7 mouse cellular contexts compared by ENCODE assay signal in genomic region chr1:58652480-58653403, GRCm38 (mm10). TPM values are rescaled to one million over a fixed set of nuclear protein-coding genes. Genes with fewer than 3 reads are reported as not detected.
A peak's percentile ranks its signal among the peaks of the same experiment; 100 is the strongest.
DNase-seq lines count a peak whose midpoint lies in the region; ATAC-seq and TF ChIP-seq lines count a peak whose summit lies in the region.

No protein-coding gene starts in this region.

- no peak for TF ChIP-seq CTCF in small intestine, adult 2 months (IDR thresholded peaks at IDR 0.05; ENCODE audit: extremely low read depth, insufficient read length, insufficient replicate concordance, low read depth, low read length)

- peak overlapping the region; percentile 79 for H3K9ac ChIP-seq in intestine, embryonic 15.5 days
- H3K9ac ChIP-seq in midbrain, embryonic 12.5 days (replicated peaks): peak overlapping the region; percentile 63

- peak; percentile 84 for DNase-seq in adrenal gland, adult 2 months
- peak; percentile 79 for DNase-seq in embryo, embryonic 11 days
- peak; percentile 35 to 72 for DNase-seq in gastrocnemius, postnatal 36 days
- peak; percentile 67 for DNase-seq in limb, embryonic 10.5 days (ENCODE audit: low spot score)

- no peaks in the 10 kb centered on the region for H3K27me3 ChIP-seq in intestine, embryonic 15.5 days (replicated peaks)
- peaks cover 4% of the 10 kb centered on the region; the same call in 1 of the 2 replicates for H3K27me3 ChIP-seq in limb, embryonic 10.5 days (ENCODE audit: low read depth, poor library complexity, severe bottlenecking)
- H3K27me3 ChIP-seq in midbrain, embryonic 12.5 days: no peaks in the 10 kb centered on the region
- H3K27me3 ChIP-seq in small intestine, adult 2 months (ENCODE audit: control insufficient read depth, insufficient read depth, low read length): no peaks in the 10 kb centered on the region

- intact Hi-C loops in gastrocnemius, postnatal 36 days (cut with DNase I): no loop called here

- WGBS in intestine, embryonic 15.5 days: 2% methylated on average over 37 of the region's 37 CpGs
- 2% methylated on average over 37 of the region's 37 CpGs for WGBS in limb, embryonic 10.5 days
- 3% methylated on average over 37 of the region's 37 CpGs for WGBS in midbrain, embryonic 12.5 days
- WGBS in small intestine, adult 2 months: 1% methylated on average over 37 of the region's 37 CpGs

- H3K36me3 ChIP-seq in intestine, embryonic 15.5 days: no peaks in the 10 kb centered on the region
- no peaks in the 10 kb centered on the region for H3K36me3 ChIP-seq in limb, embryonic 10.5 days
- no peaks in the 10 kb centered on the region for H3K36me3 ChIP-seq in midbrain, embryonic 12.5 days
- H3K36me3 ChIP-seq in small intestine, adult 2 months (ENCODE audit: control insufficient read depth, insufficient read depth, low read length): peaks cover 5% of the 10 kb centered on the region; the same call in 1 of the 2 replicates

- H3K4me1 ChIP-seq in intestine, embryonic 15.5 days (replicated peaks): no peaks in the 10 kb centered on the region
- 0 out of 2 replicates have a peak, but pooled peaks cover 5% of the 10 kb centered on the region for H3K4me1 ChIP-seq in limb, embryonic 10.5 days
- no peaks in the 10 kb centered on the region for H3K4me1 ChIP-seq in midbrain, embryonic 12.5 days
- no peaks in the 10 kb centered on the region for H3K4me1 ChIP-seq in small intestine, adult 2 months (ENCODE audit: control insufficient read depth, insufficient read depth, insufficient read length, low read length)

- H3K9me3 ChIP-seq in intestine, embryonic 15.5 days: no peaks in the 10 kb centered on the region
- H3K9me3 ChIP-seq in limb, embryonic 10.5 days (replicated peaks): no peaks in the 10 kb centered on the region
- no peaks in the 10 kb centered on the region for H3K9me3 ChIP-seq in midbrain, embryonic 12.5 days

- peak; percentile 60 for TF ChIP-seq POLR2A in small intestine, adult 2 months (IDR thresholded peaks at IDR 0.05; ENCODE audit: low read depth, low read length)

- peak; percentile 89 for ATAC-seq in intestine, embryonic 15.5 days
- ATAC-seq in midbrain, embryonic 12.5 days (ENCODE audit: low FRiP score, low read depth): 0 out of 2 replicates have a peak, but pooled peaks have one; percentile 74

- peak overlapping the region; percentile 82 for H3K4me2 ChIP-seq in intestine, embryonic 15.5 days (replicated peaks)
- H3K4me2 ChIP-seq in midbrain, embryonic 12.5 days (replicated peaks): peak overlapping the region; percentile 84

- H3K4me3 ChIP-seq in intestine, embryonic 15.5 days (replicated peaks): peak overlapping the region; percentile 63
- peak overlapping the region; percentile 61 for H3K4me3 ChIP-seq in limb, embryonic 10.5 days
- H3K4me3 ChIP-seq in midbrain, embryonic 12.5 days: peak overlapping the region; percentile 54
- H3K4me3 ChIP-seq in small intestine, adult 2 months (ENCODE audit: low read depth, low read length): peak overlapping the region; percentile 70

- no peak overlapping the region for H3K27ac ChIP-seq in intestine, embryonic 15.5 days
- H3K27ac ChIP-seq in limb, embryonic 10.5 days: peak overlapping the region; percentile 88
- no peak overlapping the region for H3K27ac ChIP-seq in midbrain, embryonic 12.5 days (replicated peaks)
- H3K27ac ChIP-seq in small intestine, adult 2 months (ENCODE audit: insufficient read depth, low read depth, low read length): peak overlapping the region; percentile 57

RNA-seq across cellular contexts. Expression of gene Als2cr12, which starts 43.0 kb away (rescaled TPM):
- 1 to 10 TPM; 1.1 to 3.4 TPM for total RNA-seq in adrenal gland, adult 2 months (2021)
- 0.46 TPM in 1 of 2 replicates, not detected in the other for polyA plus RNA-seq in adrenal gland, adult 2 months (2012; rRNA removed)
- not detected for total RNA-seq in gastrocnemius, postnatal 36 days (2021)
- polyA plus RNA-seq in intestine, embryonic 15.5 days (2015; fragmentation: Nextera tagmentation; extraction: Ambion mirVana): 1.5 and 1.6 TPM in 2 replicates
- polyA plus RNA-seq in limb, embryonic 10.5 days (2016; fragmentation: Nextera tagmentation; extraction: Ambion mirVana): not detected in 2 replicates
- not detected in 2 replicates for polyA plus RNA-seq in midbrain, embryonic 12.5 days (2016; fragmentation: Nextera tagmentation; extraction: Ambion mirVana)
- 0.06 and 0.47 TPM in 2 replicates for polyA plus RNA-seq in small intestine, adult 2 months (2012; rRNA removed)

RNA-seq across cellular contexts. Expression of gene Cflar, which starts 58.6 kb away (rescaled TPM):
- 100 to 1,000 TPM in 1 of 2 experiments, 10 to 100 TPM in 1; 97.4 to 113 TPM for total RNA-seq in adrenal gland, adult 2 months (2021)
- polyA plus RNA-seq in adrenal gland, adult 2 months (2012; rRNA removed): 37.3 and 41.7 TPM in 2 replicates
- 10 to 100 TPM; 34.9 to 42.3 TPM for total RNA-seq in gastrocnemius, postnatal 36 days (2021)
- polyA plus RNA-seq in intestine, embryonic 15.5 days (2015; fragmentation: Nextera tagmentation; extraction: Ambion mirVana): 29.2 and 30.0 TPM in 2 replicates
- polyA plus RNA-seq in limb, embryonic 10.5 days (2016; fragmentation: Nextera tagmentation; extraction: Ambion mirVana): 23.2 and 26.2 TPM in 2 replicates
- polyA plus RNA-seq in midbrain, embryonic 12.5 days (2016; fragmentation: Nextera tagmentation; extraction: Ambion mirVana): 26.4 and 26.6 TPM in 2 replicates
- 9.8 and 29.5 TPM in 2 replicates for polyA plus RNA-seq in small intestine, adult 2 months (2012; rRNA removed)

Comparison
In these comparisons a context has a peak if more than half of its experiments do, and no peak if none do; other contexts are left out.
1. H3K27ac ChIP-seq: peak in limb, embryonic 10.5 days (single experiment) and small intestine, adult 2 months (single experiment); none in intestine, embryonic 15.5 days (single experiment) and midbrain, embryonic 12.5 days (single experiment).
2. Peak in every context shown above with its lines, with median percentiles within 50 percentile points of each other: DNase-seq and H3K4me3 ChIP-seq.